8 mouse cellular contexts compared by ENCODE assay signal in genomic region chr14:58071830-58072770, GRCm38 (mm10). TPM values are rescaled to one million over a fixed set of nuclear protein-coding genes. Genes with fewer than 3 reads are reported as not detected.
DNase-seq lines count a peak whose midpoint lies in the region; ATAC-seq lines count a peak whose summit lies in the region.

No protein-coding gene starts in this region.

- ATAC-seq in hindbrain, embryonic 14.5 days (ENCODE audit: low FRiP score) = peak; percentile 81

- DNase-seq in R1 (ENCODE audit: low read depth, low spot score) = peak; percentile 65
- peak; percentile 90 for DNase-seq in cerebellum, adult 9-11 months
- DNase-seq in gastrocnemius, adult 18-20 months (ENCODE audit: low spot score) = peak; percentile 46
- peak; percentile 78 for DNase-seq in hindbrain, embryonic 14.5 days (ENCODE audit: low spot score)
- DNase-seq in layer of hippocampus, postnatal 36 days = peak; percentile 69 to 75
- peak; percentile 68 for DNase-seq in lung, postnatal 14 days
- peak; percentile 72 for DNase-seq in retina, adult 2 months (ENCODE audit: low read depth, low spot score)
- peak; percentile 63 for DNase-seq in urinary bladder, postnatal 14 days (ENCODE audit: low spot score)

- under 1% methylated on average over 85 of the region's 85 CpGs for WGBS in hindbrain, embryonic 14.5 days

- peak overlapping the region; percentile 96 for H3K4me2 ChIP-seq in hindbrain, embryonic 14.5 days (replicated peaks)

- peak overlapping the region; percentile 73 for H3K4me3 ChIP-seq in hindbrain, embryonic 14.5 days (replicated peaks; ENCODE audit: low read length)

- H3K9me3 ChIP-seq in hindbrain, embryonic 14.5 days (ENCODE audit: control insufficient read depth, low read length) = no peaks in the 10 kb centered on the region

- no peaks in the 10 kb centered on the region for H3K36me3 ChIP-seq in hindbrain, embryonic 14.5 days (replicated peaks; ENCODE audit: control insufficient read depth, insufficient read depth)

- H3K27me3 ChIP-seq in hindbrain, embryonic 14.5 days (ENCODE audit: control insufficient read depth, insufficient read depth, low read length) = peaks cover 47% of the 10 kb centered on the region

- peaks cover 26% of the 10 kb centered on the region for H3K4me1 ChIP-seq in hindbrain, embryonic 14.5 days (replicated peaks; ENCODE audit: control insufficient read depth, insufficient read depth, low read length)

- peak overlapping the region; percentile 66 for H3K9ac ChIP-seq in hindbrain, embryonic 14.5 days

- peak overlapping the region; percentile 52; the same call in 1 of the 2 replicates for H3K27ac ChIP-seq in hindbrain, embryonic 14.5 days

RNA-seq across cellular contexts. Expression of gene Fgf9, which starts 1.8 kb away (rescaled TPM):
- 1 to 10 TPM in 1 of 2 experiments, under 1 TPM in 1; 0.57 to 2.5 TPM for total RNA-seq in gastrocnemius, adult 18-20 months (2021)
- polyA plus RNA-seq in hindbrain, embryonic 14.5 days (2014; fragmentation: Nextera tagmentation; extraction: Ambion mirVana) = 18.4 and 19.0 TPM in 2 replicates
- total RNA-seq in layer of hippocampus, postnatal 36 days (2021) = 10 to 100 TPM; 17.1 to 19.2 TPM

Comparison
In these comparisons a context has a peak if more than half of its experiments do, and no peak if none do; other contexts are left out.
1. Peak in every context shown above with its lines: DNase-seq, ATAC-seq, H3K4me3 ChIP-seq and H3K27ac ChIP-seq.
2. RNA of gene Fgf9, which starts 1.8 kb away (total RNA-seq): 17.1 to 19.2 TPM in layer of hippocampus, postnatal 36 days; 0.57 to 2.5 TPM in gastrocnemius, adult 18-20 months; every median in the first group is over 4 times any median in the second.